Mouse (Mus musculus) megakaryocyte, embryonic 14.5 days (primary cell): ENCODE measurements around the gene Gstt2. TPM values are rescaled to one million over a fixed set of nuclear protein-coding genes. Genes with fewer than 3 reads are reported as not detected.

Experiments used
- H3K27me3 ChIP-seq: replicated peaks from 2 replicates; pipeline ENCODE3; 2012; ENCODE audit warnings: inconsistent platforms
- H3K36me3 ChIP-seq: replicated peaks from 2 replicates; pipeline ENCODE3; 2012; ENCODE audit warnings: low read length, inconsistent platforms, mixed read lengths
- H3K4me1 ChIP-seq: 2 replicates; pipeline ENCODE4 v1.6.1; 2012; ENCODE audit warnings: inconsistent platforms
- H3K4me3 ChIP-seq: replicated peaks from 2 replicates; pipeline ENCODE3; 2012; ENCODE audit warnings: moderate library complexity, mild to moderate bottlenecking, inconsistent platforms
- H3K9me3 ChIP-seq: 2 replicates; pipeline ENCODE4 v1.6.1; 2012; ENCODE audit warnings: inconsistent platforms
- FLI1 ChIP-seq: IDR thresholded peaks from 2 replicates; pipeline ENCODE4 v1.6.1; 2012; ENCODE audit warnings: low read length, inconsistent platforms, mixed read lengths
- GATA1 ChIP-seq: IDR thresholded peaks from 3 replicates; pipeline ENCODE4 v1.6.1; 2012; ENCODE audit warnings: mixed read lengths, low read length, inconsistent platforms, borderline replicate concordance
- polyA plus RNA-seq: library from polyadenylated mRNA; stranded (reverse); fragments of >175 nt; gene quantifications from 2 replicates; pipeline ENCODE4 v1.2.3, GENCODE M21; 2012; ENCODE audit warnings: low replicate concordance; ENCODE audit not compliant: insufficient read depth

Gene Gstt2
- polyA plus RNA-seq, result 2.3 TPM in 1 of 2 replicates, not detected in the other

- H3K27me3 ChIP-seq, result peaks cover 29% of the 10 kb centered on the region
- H3K36me3 ChIP-seq, result no peaks in the 10 kb centered on the region
- no peaks in the 10 kb centered on the region for H3K9me3 ChIP-seq
- H3K4me3 ChIP-seq, result peak within 1 kb of the TSS; percentile 93
- H3K4me1 ChIP-seq, result peaks cover 53% of the 10 kb centered on the region
- TF ChIP-seq FLI1 (0 out of 2 replicates have a peak, but pooled peaks have one; percentile 7), GATA1 (no peak)
Observed at GRCm38 (mm10) chr10:75837248-75837759, at the start of gene Gstt2. Gstt2 (minus strand) TSS chr10:75837424.

GRCm38 (mm10) chr10:75884742-75885141 lies 47.5 kb upstream of the Gstt2 start:
- Histone ChIP-seq H3K36me3 (no peaks in the 10 kb centered on the region), H3K27me3 (peaks cover 46% of the 10 kb centered on the region), H3K9me3 (no peaks in the 10 kb centered on the region), H3K4me1 (peaks cover 26% of the 10 kb centered on the region), H3K4me3 (no peak overlapping the region)
- TF ChIP-seq FLI1 (no peak), GATA1 (no peak)

- peaks cover 11% of the 10 kb centered on the region for H3K4me1 ChIP-seq
Observed at GRCm38 (mm10) chr10:75883232-75883552, 46.0 kb upstream of the Gstt2 start.

GRCm38 (mm10) chr10:75882433-75883231 lies 45.4 kb upstream of the Gstt2 start:
- TF ChIP-seq GATA1 (no peak), FLI1 (no peak)
- Histone ChIP-seq H3K27me3 (peaks cover 41% of the 10 kb centered on the region), H3K4me3 (no peak overlapping the region)

More at GRCm38 (mm10) chr10:75883232-75883552, 46.0 kb upstream of the Gstt2 start:
- TF ChIP-seq FLI1 (no peak), GATA1 (no peak)
- Histone ChIP-seq H3K27me3 (peaks cover 40% of the 10 kb centered on the region), H3K9me3 (no peaks in the 10 kb centered on the region), H3K36me3 (no peaks in the 10 kb centered on the region), H3K4me3 (no peak overlapping the region)

GRCm38 (mm10) chr10:75881578-75882432 lies 44.6 kb upstream of the Gstt2 start:
- no peaks in the 10 kb centered on the region for H3K9me3 ChIP-seq
- H3K27me3 ChIP-seq, result peaks cover 39% of the 10 kb centered on the region
- no peaks in the 10 kb centered on the region for H3K36me3 ChIP-seq
- TF ChIP-seq FLI1 (no peak), GATA1 (no peak)
- H3K4me3 ChIP-seq, result no peak overlapping the region
- H3K4me1 ChIP-seq, result peaks cover 8% of the 10 kb centered on the region; the same call in 1 of the 2 replicates

More at GRCm38 (mm10) chr10:75882433-75883231, 45.4 kb upstream of the Gstt2 start:
- Histone ChIP-seq H3K36me3 (no peaks in the 10 kb centered on the region), H3K9me3 (no peaks in the 10 kb centered on the region), H3K4me1 (peaks cover 8% of the 10 kb centered on the region; the same call in 1 of the 2 replicates)

GRCm38 (mm10) chr10:75880771-75881577 lies 43.8 kb upstream of the Gstt2 start:
- Histone ChIP-seq H3K27me3 (peaks cover 41% of the 10 kb centered on the region), H3K4me1 (peaks cover 8% of the 10 kb centered on the region; the same call in 1 of the 2 replicates), H3K36me3 (no peaks in the 10 kb centered on the region), H3K9me3 (peaks cover 6% of the 10 kb centered on the region; the same call in 1 of the 2 replicates), H3K4me3 (no peak overlapping the region)
- no peak for TF ChIP-seq FLI1
- no peak for TF ChIP-seq GATA1

GRCm38 (mm10) chr10:75880351-75880750 lies 43.1 kb upstream of the Gstt2 start:
- no peaks in the 10 kb centered on the region for H3K36me3 ChIP-seq
- no peak for TF ChIP-seq FLI1
- TF ChIP-seq GATA1, result no peak
- no peak overlapping the region for H3K4me3 ChIP-seq
- peaks cover 39% of the 10 kb centered on the region for H3K27me3 ChIP-seq
- H3K9me3 ChIP-seq, result peaks cover 7% of the 10 kb centered on the region; the same call in 1 of the 2 replicates
- peaks cover 9% of the 10 kb centered on the region for H3K4me1 ChIP-seq

GRCm38 (mm10) chr10:75878836-75879235 lies 41.6 kb upstream of the Gstt2 start:
- Histone ChIP-seq H3K36me3 (no peaks in the 10 kb centered on the region), H3K4me3 (no peak overlapping the region), H3K9me3 (peaks cover 7% of the 10 kb centered on the region; the same call in 1 of the 2 replicates), H3K4me1 (peaks cover 10% of the 10 kb centered on the region), H3K27me3 (peaks cover 38% of the 10 kb centered on the region)
- no peak for TF ChIP-seq FLI1
- no peak for TF ChIP-seq GATA1

- TF ChIP-seq GATA1 (no peak), FLI1 (no peak)
- Histone ChIP-seq H3K4me1 (peaks cover 22% of the 10 kb centered on the region), H3K9me3 (peaks cover 7% of the 10 kb centered on the region; the same call in 1 of the 2 replicates), H3K27me3 (peaks cover 33% of the 10 kb centered on the region), H3K36me3 (no peaks in the 10 kb centered on the region), H3K4me3 (no peak overlapping the region)
Observed at GRCm38 (mm10) chr10:75873543-75874170, 36.4 kb upstream of the Gstt2 start.
